28 mouse cellular contexts compared by ENCODE assay signal in the genomic region with DNA sequence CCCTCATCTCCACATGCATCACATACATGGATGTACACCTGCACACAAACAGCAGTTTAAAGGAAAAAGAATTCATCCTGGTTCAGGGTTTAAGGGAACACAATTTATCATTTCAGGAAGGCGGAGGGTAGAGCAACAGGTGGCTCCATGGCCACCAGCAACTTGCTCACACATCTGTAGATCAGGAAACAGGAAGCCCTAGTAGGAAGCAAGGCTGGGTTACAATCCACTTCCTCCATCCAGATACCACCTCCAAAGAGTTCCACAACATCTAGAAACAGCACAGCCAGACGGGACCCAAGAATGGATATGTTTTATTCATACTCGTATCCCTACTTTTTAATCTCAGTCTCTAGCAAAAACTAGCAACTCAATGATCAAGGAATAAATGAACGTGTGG.
A peak's percentile ranks its signal among the peaks of the same experiment; 100 is the strongest.
DNase-seq lines count a peak whose midpoint lies in the region; ATAC-seq and TF ChIP-seq lines count a peak whose summit lies in the region.
"Had no signal": no experiment of that assay in that cellular context is flagged by ENCODE, and none has a peak within 500 bp of the region (broad histone marks: within the 10 kb centered on the region; RNA-seq: fewer than 3 reads in every experiment).

No protein-coding gene starts in this region.

- peaks cover 6% of the 10 kb centered on the region; the same call in 1 of the 2 replicates for H3K4me1 ChIP-seq in forebrain, postnatal 0 days (ENCODE audit: insufficient read depth)
- peaks cover 38% of the 10 kb centered on the region for H3K4me1 ChIP-seq in forebrain, embryonic 15.5 days

- H3K4me3 ChIP-seq in forebrain, postnatal 0 days (ENCODE audit: low read depth, low read length): no peak overlapping the region
- H3K4me3 ChIP-seq in forebrain, embryonic 15.5 days: no peak overlapping the region
- H3K4me3 ChIP-seq: forebrain, embryonic 10.5 days; gastrocnemius, adult 2 months; heart, adult 2 months; heart, embryonic 10.5 days; heart, embryonic 13.5 days; hindbrain, embryonic 13.5 days had no signal

- no peak for TF ChIP-seq CTCF in forebrain, postnatal 0 days (IDR thresholded peaks at IDR 0.05; ENCODE audit: low read depth)

- intact Hi-C loops in gastrocnemius, postnatal 36 days (cut with DNase I): no loop called here

- ATAC-seq in forebrain, postnatal 0 days: no peak
- no peak for ATAC-seq in forebrain, embryonic 15.5 days (replicated peaks)
- ATAC-seq in megakaryocyte, adult 5-6 weeks (ENCODE audit: poor library complexity, severe bottlenecking): peak; percentile 40; the same call in 1 of the 2 replicates
- ATAC-seq: hindbrain, postnatal 0 days; inflammation-experienced regulatory T-cells, adult 6 months; intestine, embryonic 16.5 days; Patski had no signal

- 69% methylated on average over 4 of the region's 4 CpGs for WGBS in forebrain, postnatal 0 days
- 83% methylated on average over 4 of the region's 4 CpGs for WGBS in forebrain, embryonic 15.5 days

- H3K27ac ChIP-seq in forebrain, postnatal 0 days (ENCODE audit: low read depth, low read length): peak overlapping the region; percentile 2; the same call in 1 of the 2 replicates
- H3K27ac ChIP-seq in forebrain, embryonic 15.5 days (replicated peaks): no peak overlapping the region
- H3K27ac ChIP-seq: forebrain, embryonic 10.5 days; gastrocnemius, adult 2 months; heart, adult 2 months; heart, embryonic 10.5 days; heart, embryonic 13.5 days; hindbrain, embryonic 13.5 days; hindbrain, postnatal 0 days had no signal

- H3K9ac ChIP-seq in forebrain, postnatal 0 days: no peak overlapping the region
- no peak overlapping the region for H3K9ac ChIP-seq in forebrain, embryonic 15.5 days (replicated peaks)
- H3K9ac ChIP-seq: heart, embryonic 13.5 days; hindbrain, embryonic 13.5 days had no signal

- H3K4me2 ChIP-seq in forebrain, postnatal 0 days (ENCODE audit: low read depth): no peak overlapping the region
- H3K4me2 ChIP-seq in forebrain, embryonic 15.5 days (replicated peaks): no peak overlapping the region
- H3K4me2 ChIP-seq: heart, embryonic 13.5 days; hindbrain, embryonic 13.5 days had no signal

- H3K9me3 ChIP-seq in forebrain, postnatal 0 days (ENCODE audit: low read length): no peaks in the 10 kb centered on the region
- H3K9me3 ChIP-seq in forebrain, embryonic 15.5 days: no peaks in the 10 kb centered on the region
- H3K9me3 ChIP-seq: G1E; heart, embryonic 10.5 days had no signal

- H3K36me3 ChIP-seq in forebrain, postnatal 0 days (ENCODE audit: insufficient read depth): no peaks in the 10 kb centered on the region
- no peaks in the 10 kb centered on the region for H3K36me3 ChIP-seq in forebrain, embryonic 15.5 days
- H3K36me3 ChIP-seq: G1E; heart, embryonic 10.5 days; hindbrain, embryonic 13.5 days had no signal

- H3K27me3 ChIP-seq in forebrain, postnatal 0 days (ENCODE audit: insufficient read depth, low read length): no peaks in the 10 kb centered on the region
- no peaks in the 10 kb centered on the region for H3K27me3 ChIP-seq in forebrain, embryonic 15.5 days
- H3K27me3 ChIP-seq: CH12.LX; heart, embryonic 13.5 days; hindbrain, embryonic 13.5 days; Patski had no signal

- DNase-seq in forebrain, postnatal 0 days: no peak
- DNase-seq in thymus, postnatal 0 days (ENCODE audit: low spot score): peak; percentile 28
- no peak for DNase-seq in thymus, postnatal 36 days
- DNase-seq in cerebellum, postnatal 14 days: no peak
- DNase-seq in gastrocnemius, postnatal 36 days: no peak
- DNase-seq: adrenal gland, postnatal 10 days; adrenal gland, postnatal 36 days; B cell, adult 2 months; cerebellum, adult 2 months; cerebellum, adult 9-11 months; cerebellum, postnatal 36 days; gastrocnemius, adult 2 months; gastrocnemius, postnatal 14 days; heart, adult 2 months; heart, postnatal 14 days; heart, postnatal 4 days had no signal
